Mouse (Mus musculus): ENCODE results near the gene Cd40.

Gene Cd40

DNA sequence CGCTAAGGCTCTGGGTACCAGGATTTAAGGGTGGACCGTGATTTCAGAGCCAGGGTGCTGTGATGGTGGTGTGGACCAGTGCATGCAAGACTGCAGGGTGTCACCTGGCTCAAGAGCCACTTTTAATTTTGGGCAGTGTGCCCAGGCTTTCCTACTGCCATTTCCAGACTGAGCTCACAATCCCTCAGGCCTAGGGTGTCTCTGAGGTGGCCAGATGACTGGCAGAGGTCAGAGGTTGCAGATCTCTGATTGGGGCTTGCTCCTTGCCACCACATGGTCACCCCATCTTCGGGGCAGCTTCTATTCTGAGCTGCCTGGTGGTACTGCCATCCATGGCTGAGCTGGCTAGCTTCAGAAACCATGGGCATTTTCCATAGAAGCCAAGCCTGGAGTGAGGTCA, 43.4 kb downstream of the Cd40 start:
- DNase-seq (ENCODE audit: extremely low read depth, insufficient read length, low spot score), result no peak

DNA sequence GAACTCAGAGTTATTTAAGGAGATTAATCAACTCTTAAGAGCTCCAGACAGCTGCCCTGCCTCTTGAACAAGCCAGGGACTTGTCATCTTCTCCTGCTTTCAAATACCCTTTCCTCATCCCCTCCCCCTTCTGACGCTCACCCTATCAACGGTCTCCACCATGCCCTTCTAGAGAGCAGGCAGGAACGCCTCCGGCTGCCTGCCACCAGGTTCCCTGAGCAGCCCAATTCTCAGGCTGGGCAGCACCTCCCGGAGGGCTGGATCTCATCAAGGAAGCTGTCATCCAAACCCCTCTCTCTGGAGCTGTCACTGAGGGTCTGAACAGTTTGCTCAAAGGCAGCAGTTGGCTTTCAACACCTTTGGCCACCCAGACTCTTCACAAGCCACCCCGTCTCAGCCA, 45.3 kb downstream of the Cd40 start:
- no peak for DNase-seq (ENCODE audit: extremely low read depth, insufficient read length, low spot score)

DNA sequence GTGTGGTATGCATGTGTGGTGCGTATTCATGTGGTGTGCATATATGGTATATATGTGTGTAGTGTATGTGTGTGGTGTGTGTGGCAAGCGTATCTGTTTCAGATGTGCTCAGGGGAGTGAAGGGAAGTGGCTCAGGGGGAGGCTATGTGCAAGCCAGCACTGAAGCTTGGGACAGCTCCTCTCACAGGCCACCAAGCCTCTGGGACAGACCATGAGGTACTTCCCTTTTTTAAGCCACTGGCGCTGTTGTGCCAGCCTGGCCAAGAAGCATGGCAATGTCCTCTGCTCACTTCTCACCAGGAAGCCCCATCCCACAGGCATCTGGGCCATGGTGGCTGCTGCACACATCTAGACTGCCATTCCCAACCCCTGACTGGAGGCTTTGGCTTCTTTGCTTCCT, 47.5 kb downstream of the Cd40 start:
- no peak for DNase-seq (ENCODE audit: extremely low read depth, insufficient read length, low spot score)

DNA sequence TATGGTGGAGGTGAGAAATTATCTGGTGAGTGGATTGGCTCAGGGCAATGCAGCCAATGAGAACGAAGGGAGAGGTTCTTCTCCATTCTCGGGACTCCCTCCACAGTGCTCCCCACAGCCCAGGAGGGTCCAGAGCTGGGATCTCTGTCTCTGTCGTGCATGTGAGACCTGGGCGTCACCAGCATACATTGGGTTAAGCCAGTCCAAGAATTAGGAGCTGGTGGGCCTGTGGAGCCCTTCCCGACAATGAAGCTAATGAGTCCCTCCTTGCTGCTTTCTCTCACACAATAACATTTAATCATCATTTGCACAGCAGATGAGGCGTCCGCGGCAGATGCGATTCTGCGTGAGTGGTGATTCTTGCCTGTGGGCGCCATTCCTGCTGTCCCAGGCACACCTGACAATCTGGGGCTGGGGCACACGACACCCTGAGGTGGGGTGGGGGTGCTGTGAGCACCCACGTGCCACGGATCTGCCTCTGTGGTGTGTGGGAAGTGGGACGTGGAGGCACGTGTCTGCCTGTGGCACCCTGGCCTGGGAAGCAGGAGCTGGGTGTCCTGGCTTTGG, 50.2 kb downstream of the Cd40 start:
- DNase-seq (ENCODE audit: extremely low read depth, insufficient read length, low spot score), result no peak

DNA sequence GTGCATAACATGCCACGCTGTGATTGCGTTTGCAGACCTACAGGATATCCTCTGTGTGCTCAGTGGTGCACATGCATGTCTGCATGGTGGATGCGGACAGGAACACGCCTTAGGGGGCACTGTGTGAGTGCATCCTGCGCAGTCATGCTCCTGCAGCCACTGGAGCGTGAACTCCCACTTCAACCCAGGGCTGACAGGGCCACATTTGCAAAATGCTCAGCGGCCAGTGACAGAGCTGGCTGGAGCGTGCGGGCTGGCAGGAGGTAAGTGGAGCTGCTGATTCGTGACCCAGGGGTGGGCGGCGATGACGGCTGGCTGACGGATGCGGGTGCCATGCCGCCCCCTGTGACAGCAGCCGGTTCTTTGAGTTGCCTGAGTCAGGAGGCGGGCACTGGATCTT, 51.2 kb downstream of the Cd40 start:
- no peak for DNase-seq (ENCODE audit: extremely low read depth, insufficient read length, low spot score)

DNA sequence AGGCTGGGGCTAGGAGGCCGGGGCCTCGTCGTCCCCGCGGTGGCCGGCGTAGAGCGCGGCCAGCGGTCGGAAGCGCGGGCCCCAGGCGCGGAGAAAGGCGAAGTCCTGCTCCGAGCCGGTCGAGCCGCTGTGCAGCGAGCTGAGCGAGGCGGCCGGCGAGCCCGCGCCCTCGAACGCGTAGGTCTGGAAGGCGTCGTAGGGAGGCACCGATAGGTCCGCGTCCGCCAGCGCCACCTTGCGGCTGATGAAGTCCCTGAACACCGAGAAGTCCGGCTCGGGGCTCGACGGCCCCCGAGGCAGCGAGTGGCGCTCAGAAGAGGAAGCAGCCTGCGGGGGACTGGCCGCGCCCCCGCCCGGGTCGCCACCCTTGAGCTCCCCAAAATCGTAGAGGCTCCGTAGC, 56.7 kb downstream of the Cd40 start:
- DNase-seq (ENCODE audit: extremely low read depth, insufficient read length, low spot score), result no peak

DNA sequence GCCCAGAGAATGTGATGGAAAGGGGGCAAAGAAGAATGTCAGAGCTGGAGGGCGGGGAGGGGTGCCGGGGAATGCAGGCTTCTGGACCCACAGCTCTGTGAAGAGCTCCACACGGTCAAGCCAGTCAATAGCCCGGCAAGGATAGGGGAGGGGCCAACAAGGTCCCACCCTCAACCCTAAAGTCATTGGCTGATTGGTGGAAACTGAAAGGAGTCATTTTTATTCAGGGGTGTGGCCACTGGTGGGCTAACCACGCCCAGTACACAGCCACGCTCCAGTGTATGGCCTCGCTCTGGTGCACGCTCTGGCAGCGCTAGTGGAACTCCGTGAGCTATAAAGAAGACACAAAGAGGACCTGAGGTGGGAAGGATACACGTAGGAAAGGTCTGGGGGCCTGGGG, 58.3 kb downstream of the Cd40 start:
- no peak for DNase-seq (ENCODE audit: extremely low read depth, insufficient read length, low spot score)

DNA sequence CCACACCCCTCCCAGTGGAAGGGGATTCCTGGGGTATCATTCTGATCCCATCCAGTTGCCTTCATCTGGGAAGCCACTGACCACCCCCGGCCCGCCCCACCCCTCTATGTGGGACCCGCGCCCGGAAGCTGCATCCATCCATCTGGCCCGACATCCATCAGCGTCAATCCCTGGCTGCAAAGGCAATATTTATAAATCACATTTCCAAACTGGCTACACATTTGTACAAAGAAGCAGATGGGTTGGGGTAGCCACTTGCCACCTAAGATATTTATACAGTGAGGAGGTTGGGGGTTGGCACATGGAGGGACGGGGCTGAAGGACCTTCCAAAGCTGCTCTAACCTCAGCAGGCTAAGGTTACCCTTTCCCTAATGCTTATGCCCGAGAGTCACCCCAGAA, 65.3 kb downstream of the Cd40 start:
- DNase-seq (ENCODE audit: extremely low read depth, insufficient read length, low spot score), result no peak

DNA sequence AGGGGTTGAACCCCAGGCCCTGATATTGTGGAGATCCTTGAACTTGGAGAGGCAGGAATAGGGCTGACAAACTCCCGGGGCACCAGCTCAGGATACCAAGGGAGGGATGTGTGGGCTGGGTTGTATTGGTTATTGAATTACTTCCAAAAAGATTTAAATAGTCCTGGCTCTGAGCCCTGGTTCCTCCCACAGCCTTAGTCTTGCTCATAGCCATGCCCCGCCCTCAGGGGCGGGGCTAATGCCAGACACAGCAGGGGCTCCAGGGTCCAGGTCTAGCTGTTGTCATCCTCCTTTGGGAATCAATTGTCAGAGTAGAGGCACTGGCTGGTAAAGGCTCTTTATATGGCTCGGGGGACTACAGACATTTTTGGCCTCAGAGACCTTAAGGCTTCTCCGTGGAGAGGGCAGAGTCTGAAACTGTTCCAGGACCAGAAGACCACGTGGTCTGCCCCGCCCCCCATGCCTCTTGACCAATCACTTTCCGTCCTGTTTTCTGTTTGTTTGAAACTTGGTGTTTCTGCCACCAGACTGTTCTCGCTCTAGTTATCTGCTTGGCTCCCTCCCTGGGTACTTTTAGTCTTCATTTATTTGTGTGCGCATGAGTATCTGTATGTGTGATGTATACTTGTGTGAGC, 65.9 kb downstream of the Cd40 start:
- no peak for DNase-seq (ENCODE audit: extremely low read depth, insufficient read length, low spot score)

All from 3134 (cell line).